Mouse (Mus musculus) heart, postnatal 14 days (tissue): Measurements from ENCODE around the gene Tmcc2. TPM values are rescaled to one million over a fixed set of nuclear protein-coding genes. Genes with fewer than 3 reads are reported as not detected.

Experiments
- DNase-seq, 2 experiments: peaks; one replicate each; pipeline ENCODE4 v3.0.0; 2021 to 2022
- intact Hi-C: fragments of 180-260 bp; cut with DNase I; formaldehyde crosslinking; loops from one replicate; pipeline ENCODE4 v1.15.1; 2025
- long read RNA-seq, 2 experiments: library from polyadenylated mRNA; stranded (forward); transcript quantifications; one replicate each; pipeline ENCODE4 v2.0.0; 2021
- total RNA-seq, 2 experiments: library from RNA; stranded (reverse); gene quantifications; 2 replicates each; pipeline ENCODE4 v1.2.3; 2021

Tmcc2 gene
- 10 to 100 TPM; 14.8 to 15.4 TPM for total RNA-seq
- long read RNA-seq, experiment 1, transcript Tmcc2-201 (5 exons, 3,410 nt): major isoform, 8 of 19 reads
- long read RNA-seq, experiment 1, partial matches to known transcripts: 9 of 19 reads
- long read RNA-seq, experiment 1, other reads (novel, unspliced or antisense): 1 of 19 reads
- long read RNA-seq, experiment 2, transcript Tmcc2-201 (5 exons, 3,410 nt): major isoform, 8 of 11 reads
- long read RNA-seq, experiment 2, partial matches to known transcripts: 0 of 11 reads
- long read RNA-seq, experiment 2, other reads (novel, unspliced or antisense): 3 of 11 reads

DNA sequence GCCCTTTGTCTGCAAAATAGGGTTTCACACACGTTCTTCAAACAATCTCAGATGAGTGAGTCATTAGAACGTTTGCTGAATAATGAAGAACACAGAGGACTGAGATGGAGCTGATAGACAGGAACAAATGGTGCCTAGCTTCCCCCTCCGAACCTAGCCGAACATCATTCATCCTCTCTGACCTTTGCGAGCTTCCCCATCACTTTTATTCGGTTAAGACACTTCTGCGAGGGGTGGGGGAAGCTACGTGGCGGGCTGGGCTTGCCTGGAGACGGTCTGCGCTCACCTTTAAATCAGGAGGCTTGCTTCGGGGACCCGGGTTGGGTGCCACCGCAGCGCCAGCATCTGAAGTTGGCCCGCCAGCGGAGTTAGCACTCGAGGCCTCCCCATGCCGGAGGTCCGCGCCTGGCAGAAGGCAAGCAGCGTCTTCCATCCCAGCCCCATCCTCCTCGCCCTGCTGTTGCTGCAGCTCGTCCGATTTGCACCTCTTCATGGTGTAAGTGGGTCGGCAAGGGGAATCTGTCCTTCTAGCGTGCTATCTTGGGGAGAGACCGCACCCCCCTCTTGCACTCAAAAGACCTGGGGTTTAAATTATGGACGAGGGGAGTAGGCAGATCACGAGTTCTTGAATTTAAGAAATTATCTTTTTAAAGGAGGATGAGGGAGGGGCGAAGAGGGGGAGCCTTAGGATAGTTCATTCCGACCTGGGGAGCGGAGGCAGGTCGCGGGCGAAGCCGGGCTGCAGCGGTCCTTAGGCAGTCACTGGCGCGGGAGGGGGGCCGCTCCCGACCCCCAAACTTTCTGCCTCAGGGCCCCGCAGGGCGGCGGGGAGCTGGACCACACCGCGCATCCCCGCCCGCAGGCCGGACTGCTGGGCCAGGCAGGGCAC, at the start of gene Tmcc2:
Gene Tmcc2 (minus strand): TSS at position 591 of the 889 bp plus-strand sequence.
- intact Hi-C loops: loop anchor here (1.0 to 5.0 kb wide), 3 partner anchors 24 to 86 kb away; partner anchors contain the start of genes Dstyk and Rbbp5
- DNase-seq: peak in 1 of 2 experiments; percentile 44

DNA sequence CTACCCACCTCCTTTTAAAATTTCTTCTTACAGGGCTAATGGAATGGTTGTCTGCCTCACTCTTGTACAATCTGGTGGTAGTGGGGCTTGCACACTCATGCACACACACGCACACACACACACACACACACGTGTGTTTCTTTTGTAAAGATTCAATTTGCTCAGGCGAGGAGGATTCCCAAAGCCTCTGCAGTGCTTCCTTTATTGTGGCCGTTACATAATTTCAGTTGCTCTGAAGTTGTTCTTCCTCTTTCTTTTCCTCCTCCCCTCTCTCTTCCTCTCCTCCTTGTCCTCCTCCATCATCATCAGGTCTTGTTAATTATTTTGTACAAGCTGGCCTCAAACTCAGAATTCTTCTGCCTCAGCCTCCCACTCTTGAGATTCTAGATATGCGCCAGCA, 46.3 kb upstream of the Tmcc2 start:
- intact Hi-C loops: no loop called here
- no peak for DNase-seq

DNA sequence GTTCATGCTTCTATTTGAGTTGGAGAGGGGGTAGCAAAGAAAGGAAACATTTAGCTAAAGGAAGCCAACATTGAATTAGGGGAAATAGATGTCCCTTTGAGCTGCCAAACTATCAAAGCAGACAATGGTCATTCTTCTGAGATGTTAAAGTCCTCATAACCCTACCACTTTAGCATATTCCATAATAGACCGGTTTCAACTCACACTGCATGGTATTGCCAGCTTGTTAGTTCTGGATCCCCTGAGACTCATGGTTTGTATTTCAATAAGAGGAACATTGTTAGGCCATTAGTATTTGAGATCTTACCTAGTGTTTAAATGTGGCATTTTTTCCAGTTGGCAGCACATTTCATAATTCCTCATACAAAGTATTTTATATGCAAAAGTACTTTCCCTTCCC, 45.9 kb upstream of the Tmcc2 start:
- intact Hi-C loops: no loop called here
- no peak for DNase-seq

DNA sequence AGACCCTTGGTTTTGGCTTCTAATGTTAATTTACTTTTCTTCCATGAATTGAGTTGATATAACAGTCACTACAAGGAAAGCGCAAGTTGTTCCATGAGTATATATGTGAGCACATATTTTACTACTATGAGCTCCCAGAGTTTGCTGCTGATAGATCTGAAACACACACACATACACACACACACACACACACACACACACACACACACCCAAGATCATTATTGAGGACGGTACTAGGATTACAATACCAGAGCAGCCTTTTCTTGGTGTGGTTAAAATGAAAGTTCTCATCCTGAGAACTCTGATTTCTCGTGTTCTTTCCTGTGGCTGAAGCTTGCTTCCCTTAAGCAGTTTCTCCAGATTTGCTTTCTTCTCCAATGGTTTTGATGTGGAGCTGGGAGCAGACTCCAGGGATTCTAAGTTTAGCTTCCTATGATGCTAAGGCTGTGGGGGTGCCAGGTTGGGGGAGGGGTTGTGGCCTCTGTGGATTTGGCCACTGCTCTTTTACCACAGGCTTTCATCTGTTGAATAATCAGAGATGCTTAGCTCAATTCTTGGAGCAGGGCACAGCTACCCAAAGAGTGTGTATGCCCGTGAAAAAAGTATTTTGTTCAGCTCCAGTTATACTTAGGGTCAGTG, 45.4 kb upstream of the Tmcc2 start:
- intact Hi-C loops: no loop called here

DNA sequence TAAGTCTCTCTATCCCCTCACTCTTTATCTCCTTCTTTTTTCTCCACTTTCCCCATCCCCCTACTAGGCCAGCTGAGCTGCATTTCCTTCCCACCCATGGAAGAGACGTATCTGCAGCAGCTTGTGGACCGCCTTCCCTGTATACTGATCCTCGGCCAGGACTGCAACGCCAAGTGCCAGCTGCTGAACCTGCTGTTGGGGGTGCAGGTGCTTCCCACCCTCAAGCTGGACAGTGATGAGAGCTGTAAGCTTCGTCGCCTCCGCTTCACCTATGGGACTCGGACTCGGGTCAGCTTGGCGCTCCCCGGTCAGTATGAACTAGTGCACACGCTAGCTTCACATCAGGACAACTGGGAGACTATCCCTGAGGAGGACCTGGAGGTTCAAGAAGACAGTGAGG, 43.0 kb upstream of the Tmcc2 start:
- intact Hi-C loops: no loop called here
- DNase-seq: no peak

More for the DNA sequence above, 45.4 kb upstream of the Tmcc2 start:
- DNase-seq: peak; percentile 24 to 45

DNA sequence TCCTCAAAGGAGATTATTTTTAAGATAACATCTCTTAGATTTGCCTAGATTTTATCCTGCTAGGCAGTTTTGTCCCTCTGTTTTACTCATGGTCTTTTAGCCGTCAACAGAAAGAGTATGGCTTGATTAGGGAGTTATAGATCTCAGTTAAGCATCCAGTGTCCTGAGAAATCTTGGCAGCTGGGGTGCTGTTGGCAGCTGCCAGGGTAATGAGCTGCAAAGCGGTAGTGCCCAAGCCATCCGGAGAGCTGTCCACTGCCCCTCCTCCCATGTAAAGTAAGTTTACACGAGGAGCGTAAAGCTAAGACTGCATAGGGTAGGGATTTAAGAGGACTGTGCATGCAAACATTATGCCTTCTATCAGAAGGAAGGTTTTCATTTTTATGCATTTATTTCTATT, 42.3 kb upstream of the Tmcc2 start:
- intact Hi-C loops: no loop called here
- DNase-seq: no peak

DNA sequence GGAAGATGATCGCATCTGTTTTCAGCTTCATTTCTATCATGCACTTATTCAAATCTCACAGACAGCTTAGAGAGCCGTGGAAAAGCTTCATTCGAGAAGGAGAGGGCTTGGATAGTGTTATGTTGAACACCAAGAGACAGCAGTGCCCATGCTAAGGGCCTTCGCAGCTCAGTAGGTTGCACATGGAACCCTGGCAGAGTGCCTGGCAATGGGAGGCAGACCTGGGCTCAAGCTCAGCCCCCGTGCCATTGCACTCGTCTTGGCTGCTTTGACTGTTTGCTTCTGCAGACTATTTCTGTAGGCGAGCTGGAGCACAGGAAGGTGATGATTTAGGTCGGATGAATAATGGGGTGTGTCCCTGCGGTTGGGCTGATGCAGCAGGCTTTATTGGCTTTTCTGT, 40.6 kb upstream of the Tmcc2 start:
- intact Hi-C loops: no loop called here
- peak; percentile 29 to 35 for DNase-seq

DNA sequence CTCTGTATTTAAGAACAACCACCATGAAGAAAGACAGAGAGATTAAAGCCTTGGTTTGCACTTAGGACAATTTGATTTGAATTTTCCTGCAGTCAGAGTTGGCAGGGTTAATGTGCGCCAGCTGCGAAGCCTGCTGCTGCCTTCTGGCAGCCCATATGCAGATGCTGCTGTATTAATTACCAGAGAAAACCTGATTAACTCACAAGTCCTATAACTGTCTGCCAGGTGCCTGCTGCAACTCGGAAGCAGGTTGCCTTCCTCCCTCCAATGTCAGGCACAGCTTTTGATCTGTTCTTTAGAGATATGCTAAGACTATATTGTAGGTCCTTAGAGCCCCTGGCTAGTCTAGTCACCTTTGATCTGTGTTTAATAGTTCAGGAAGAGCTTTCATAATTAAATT, 39.7 kb upstream of the Tmcc2 start:
- DNase-seq: no peak

DNA sequence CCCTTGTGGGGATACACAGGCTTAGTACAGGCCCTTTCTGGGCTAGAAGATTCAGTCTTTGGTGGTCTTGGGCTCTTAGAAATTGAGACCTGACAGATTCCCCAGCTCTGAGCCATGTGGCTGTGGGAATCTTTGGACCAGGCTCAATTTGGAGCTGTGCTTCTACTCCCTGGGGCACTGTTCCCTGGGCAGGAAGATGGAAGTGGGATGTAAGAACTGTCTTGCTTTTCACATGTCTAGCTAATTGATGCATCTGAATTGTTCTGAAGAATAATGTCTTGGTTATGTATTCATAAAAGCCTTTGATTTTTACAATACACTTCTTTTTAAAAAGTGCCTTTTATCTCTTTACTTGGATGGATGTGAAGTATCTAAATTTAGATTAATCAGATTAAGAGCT, 34.5 kb upstream of the Tmcc2 start:
- intact Hi-C loops: no loop called here
- no peak for DNase-seq

More for the DNA sequence above, 39.7 kb upstream of the Tmcc2 start:
- intact Hi-C loops: no loop called here

DNA sequence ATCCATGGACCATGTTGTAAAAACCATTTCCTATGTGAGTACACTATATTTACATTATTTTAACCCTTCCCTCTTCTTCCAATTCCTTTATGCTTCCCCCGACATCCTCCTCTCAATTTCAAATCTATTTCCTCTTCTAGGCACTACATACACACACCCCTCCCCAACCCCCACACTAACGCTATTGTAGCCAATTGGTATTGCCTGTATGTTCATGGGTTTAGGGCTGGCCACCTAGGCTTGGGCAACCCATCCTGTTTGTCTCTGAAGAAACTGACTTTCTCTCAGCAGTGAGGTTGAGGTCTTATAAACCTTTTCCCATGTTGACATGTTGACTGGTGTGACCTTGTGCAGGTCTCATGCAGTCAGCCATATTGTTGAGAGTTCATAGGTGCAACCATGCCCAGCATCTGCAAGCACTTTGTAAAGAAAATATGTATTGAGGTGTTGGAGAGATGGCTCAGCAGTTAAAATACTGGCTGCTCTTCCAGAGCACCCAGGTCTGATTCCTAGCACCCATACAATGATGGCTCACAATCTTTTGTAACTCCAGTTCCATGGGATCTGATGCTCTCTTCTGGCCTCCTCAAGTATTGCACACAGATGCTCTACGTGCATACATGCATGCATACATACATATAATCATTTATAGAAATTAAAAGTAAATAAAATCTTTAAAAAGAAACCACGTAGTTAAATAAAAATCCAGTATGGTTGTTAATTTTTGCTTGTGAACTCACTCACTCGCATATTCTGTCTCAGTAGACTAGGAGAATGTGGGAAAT, 32.0 kb upstream of the Tmcc2 start:
- intact Hi-C loops: no loop called here
- DNase-seq: no peak

DNA sequence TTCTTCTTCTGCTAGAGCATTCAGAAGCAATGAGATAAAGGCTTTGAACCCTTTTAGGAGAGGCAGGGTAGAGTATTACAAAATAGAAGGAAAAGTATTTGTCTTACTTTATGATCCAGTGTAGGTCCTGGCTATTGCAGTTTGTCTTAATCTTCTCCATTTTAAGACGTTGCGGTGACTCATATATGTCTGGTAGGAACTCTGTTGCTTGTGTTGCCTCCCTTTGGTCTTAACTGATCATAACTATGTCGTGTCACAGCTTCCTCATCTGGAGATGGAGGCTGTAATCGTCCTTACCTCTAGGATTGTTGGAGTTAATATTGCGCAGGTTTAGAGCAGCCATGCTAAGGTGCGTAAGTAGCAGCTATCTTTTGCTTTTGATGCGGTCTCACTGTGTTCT, 29.6 kb upstream of the Tmcc2 start:
- intact Hi-C loops: no loop called here
- DNase-seq: no peak

DNA sequence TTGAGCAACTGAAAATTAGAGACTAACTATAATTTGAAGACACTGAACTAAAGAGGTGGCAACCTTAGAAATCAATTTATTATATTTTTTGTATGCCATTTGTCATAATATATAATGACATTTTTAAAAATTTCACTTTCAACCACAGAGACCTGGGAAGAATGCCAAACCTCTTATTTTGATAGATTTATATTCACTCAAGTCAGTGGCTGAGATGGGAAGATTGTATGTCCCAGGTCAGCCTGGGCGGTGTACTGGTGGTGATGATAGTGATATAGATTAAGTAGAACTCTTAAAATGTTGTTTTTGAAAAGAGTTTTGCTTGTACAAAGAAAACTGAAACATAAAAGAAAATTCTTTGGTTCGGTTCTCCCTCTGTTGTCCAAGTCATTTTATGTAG, 29.1 kb upstream of the Tmcc2 start:
- intact Hi-C loops: no loop called here
- no peak for DNase-seq

DNA sequence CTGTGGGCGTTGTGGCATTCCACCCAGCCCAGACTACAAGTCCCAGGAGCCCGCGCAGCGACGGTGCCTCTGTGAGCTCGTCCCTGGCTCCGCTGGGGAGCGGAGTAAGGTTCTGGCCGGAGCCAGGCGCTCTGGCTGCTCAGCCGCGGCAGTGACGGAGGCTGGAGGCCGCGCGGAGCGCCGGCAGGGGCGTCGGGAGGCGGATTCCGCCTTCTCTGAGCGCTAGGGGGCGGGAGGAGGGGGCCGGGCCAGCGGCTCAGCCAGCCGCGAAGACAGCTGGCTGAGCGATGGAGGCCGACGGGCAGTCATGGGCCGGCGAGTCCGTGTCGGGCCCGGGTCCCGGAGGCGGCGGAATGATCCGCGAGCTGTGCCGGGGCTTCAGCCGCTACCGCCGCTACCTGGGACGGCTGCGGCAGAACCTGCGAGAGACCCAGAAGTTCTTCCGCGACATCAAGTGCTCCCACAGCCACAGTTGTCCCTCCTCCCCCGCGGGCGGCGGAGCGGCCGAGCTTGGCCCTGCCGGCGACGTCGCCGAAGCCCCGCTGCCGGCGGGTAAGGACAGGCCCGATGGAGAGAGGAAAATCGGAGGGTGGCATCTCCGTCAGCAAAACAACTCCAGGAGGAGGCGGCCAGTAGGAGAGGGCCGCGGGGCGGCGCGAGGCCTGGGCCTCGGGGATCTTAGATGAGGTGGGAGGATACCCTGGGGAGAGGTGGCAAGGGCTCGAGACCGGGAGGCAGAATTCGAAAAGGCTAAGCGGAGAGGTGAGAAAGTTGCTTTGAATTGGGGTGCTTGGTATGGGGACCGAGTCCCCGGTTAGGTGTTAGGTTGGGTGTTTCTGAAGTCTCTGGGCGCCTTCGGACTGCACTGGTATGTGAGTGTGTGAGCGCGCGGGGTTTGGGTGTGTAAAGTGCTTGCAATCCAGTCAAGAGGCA, 26.5 kb upstream of the Tmcc2 start, which contains the start of gene Dstyk:
Gene Dstyk (plus strand): TSS at position 237 of the 933 bp plus-strand sequence.
- intact Hi-C loops: loop anchor here (1.0 to 2.0 kb wide), 2 partner anchors 26 to 59 kb away; partner anchors contain the start of genes Rbbp5 and Tmcc2
- DNase-seq: peak; percentile 94 to 95

DNA sequence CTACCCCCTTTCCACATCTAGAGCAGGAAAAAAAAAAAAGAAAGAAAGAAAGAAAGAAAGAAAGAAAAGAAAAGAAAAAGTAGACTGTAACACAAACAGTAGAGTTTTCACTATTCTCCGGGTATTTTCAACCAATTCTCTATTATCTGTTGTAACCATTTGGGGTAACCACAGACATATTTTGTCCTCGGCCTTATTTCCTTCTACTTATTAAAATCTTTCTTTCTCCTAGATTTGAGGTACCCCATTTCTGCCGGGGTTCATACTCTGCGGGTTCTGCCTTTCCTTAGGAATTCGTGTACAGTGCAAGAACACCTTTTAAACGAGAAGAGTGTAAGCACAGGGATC, 25.8 kb upstream of the Tmcc2 start:
- intact Hi-C loops: loop anchor here (1.0 to 2.0 kb wide), 2 partner anchors 26 to 60 kb away; partner anchors contain the start of genes Rbbp5 and Tmcc2
- DNase-seq: no peak

DNA sequence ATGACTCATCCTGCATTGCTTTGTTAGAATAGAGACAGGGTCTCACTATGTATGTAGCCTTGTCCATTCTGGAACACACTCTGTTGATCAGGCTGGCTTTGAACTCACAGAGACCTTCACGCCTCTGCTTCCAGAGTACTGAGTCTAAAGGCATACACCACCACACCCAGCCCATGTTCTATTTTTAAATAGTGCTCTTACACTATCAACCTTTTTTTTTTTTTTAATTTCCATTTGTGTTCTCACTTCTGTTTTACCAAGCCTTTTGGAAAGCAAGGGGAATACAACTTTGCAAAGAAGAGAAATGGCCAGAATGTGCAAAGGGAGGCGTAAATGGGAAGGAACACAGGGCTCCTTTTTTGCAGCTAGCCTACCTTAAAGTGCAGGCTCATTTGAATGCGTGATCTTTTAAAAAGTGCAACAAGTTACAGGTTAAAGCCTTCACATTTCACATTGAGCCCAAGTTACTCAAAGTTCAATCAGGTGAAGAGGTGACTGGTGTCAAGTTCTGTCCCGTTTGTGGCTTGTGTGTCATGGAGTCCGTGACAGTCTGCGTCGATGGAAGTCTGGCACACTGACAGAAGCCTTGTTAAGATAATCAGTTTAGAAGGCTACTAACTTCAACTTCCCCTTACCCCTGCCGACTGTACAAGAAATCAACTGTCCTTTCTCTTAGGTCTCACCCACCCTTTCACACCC, 25.3 kb upstream of the Tmcc2 start:
- DNase-seq: no peak
- intact Hi-C loops: loop anchor here (2.0 kb wide), 1 partner anchor 60 kb away; the partner anchor contains the start of gene Rbbp5

DNA sequence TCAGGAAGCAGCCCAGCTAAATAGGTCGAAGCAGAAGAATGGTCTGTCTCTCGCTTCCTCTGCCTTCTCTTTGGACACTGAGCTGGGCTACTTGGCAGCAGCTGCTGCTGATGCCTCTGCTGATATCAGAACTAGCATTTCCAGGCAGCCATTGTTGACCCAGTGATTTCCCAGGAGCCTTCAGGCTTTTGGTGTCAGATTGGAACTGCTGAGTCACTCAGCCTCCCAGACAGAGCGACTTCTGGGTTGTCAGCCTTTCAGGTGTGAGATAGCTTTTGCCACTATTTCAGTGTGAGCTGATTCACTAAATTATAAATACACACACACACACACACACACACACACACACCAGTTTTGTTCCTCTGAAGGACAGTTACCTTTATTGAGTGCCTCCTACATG, 19.6 kb upstream of the Tmcc2 start:
- no peak for DNase-seq
- intact Hi-C loops: no loop called here

DNA sequence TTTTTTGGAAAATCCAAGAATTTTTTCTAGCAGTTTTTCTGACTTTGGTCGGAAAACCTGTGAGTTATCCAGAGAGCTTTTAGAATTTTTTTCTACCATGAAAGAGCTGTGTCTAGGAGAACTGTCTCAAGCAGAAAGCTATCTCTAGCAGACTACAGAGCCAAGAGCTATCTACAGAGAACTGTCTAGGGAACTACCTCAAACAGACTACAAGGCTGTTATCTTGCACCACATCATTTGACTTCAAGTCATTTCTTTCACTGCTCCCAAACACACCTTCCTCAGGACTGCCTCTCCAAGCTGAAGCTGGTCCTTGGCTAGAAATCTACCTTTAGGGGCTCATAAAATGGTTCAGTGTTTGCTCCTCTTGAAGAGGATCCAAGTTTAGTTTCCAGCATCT, 10.8 kb upstream of the Tmcc2 start:
- intact Hi-C loops: no loop called here

DNA sequence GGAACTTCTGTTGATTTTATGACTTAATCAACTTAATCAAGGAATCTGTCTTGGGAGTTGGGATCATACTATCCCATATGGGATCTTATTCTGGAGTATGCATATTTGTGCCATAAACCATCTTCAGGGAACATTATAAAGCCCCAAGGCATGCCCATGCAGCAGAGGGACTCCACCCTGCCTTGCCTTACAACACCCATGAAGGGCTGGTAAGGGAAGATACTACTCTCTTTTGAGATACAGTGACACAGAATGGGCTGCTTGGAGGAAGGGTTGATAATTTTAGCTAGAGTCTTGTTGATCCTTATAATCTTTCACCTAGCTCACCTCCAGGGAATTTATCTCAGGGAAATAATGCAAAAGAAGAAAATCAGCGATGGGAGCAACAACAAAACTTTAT, 9.5 kb upstream of the Tmcc2 start:
- DNase-seq: no peak
- intact Hi-C loops: no loop called here

More for the DNA sequence above, 10.8 kb upstream of the Tmcc2 start:
- DNase-seq: no peak
